Mouse (Mus musculus) hindbrain, postnatal 0 days (tissue): ENCODE measurements around the gene Psmd13. TPM values are rescaled to one million over a fixed set of nuclear protein-coding genes. Genes with fewer than 3 reads are reported as not detected.
A peak's percentile ranks its signal among the peaks of the same experiment; 100 is the strongest.

Source experiments
- ATAC-seq: fragments of 200-750 bp; cut with Nextera tagmentation; 2 replicates; pipeline ENCODE4 v1.8.0; 2017; ENCODE audit warnings: mild to moderate bottlenecking, moderate TSS enrichment, moderate library complexity
- DNase-seq: peaks from one replicate; pipeline ENCODE4 v3.0.0-alpha.2; 2015; ENCODE audit warnings: low spot score
- H3K27ac ChIP-seq: fragments of 300-500 bp; sonication (generic); 2 replicates; pipeline ENCODE4 v1.5.1; 2014; ENCODE audit warnings: mild to moderate bottlenecking
- H3K27me3 ChIP-seq: fragments of 300-500 bp; sonication (generic); 2 replicates; pipeline ENCODE4 v1.6.1; 2014; ENCODE audit warnings: low read length, mixed read lengths; ENCODE audit not compliant: insufficient read depth
- H3K36me3 ChIP-seq: fragments of 300-500 bp; sonication (generic); 2 replicates; pipeline ENCODE4 v1.6.1; 2014; ENCODE audit warnings: low read length, mixed read lengths; ENCODE audit not compliant: insufficient read depth
- H3K4me1 ChIP-seq: fragments of 300-500 bp; sonication (generic); 2 replicates; pipeline ENCODE4 v1.6.1; 2014; ENCODE audit warnings: antibody characterized with exemption, low read length, mixed read lengths; ENCODE audit not compliant: insufficient read depth
- H3K4me2 ChIP-seq: fragments of 300-500 bp; sonication (generic); 2 replicates; pipeline ENCODE4 v1.6.1; 2014; ENCODE audit warnings: low read depth, mild to moderate bottlenecking, low read length, moderate library complexity, mixed read lengths
- H3K4me3 ChIP-seq: fragments of 300-500 bp; sonication (generic); 2 replicates; pipeline ENCODE4 v1.5.1; 2014; ENCODE audit warnings: low read length
- H3K9ac ChIP-seq: fragments of 300-500 bp; sonication (generic); replicated peaks from 2 replicates; pipeline ENCODE4 v1.6.1; 2014; ENCODE audit warnings: mild to moderate bottlenecking, low read length, moderate library complexity, mixed read lengths
- H3K9me3 ChIP-seq: fragments of 300-500 bp; sonication (generic); 2 replicates; pipeline ENCODE4 v1.6.1; 2016; ENCODE audit warnings: low read length, mixed read lengths
- CTCF ChIP-seq: IDR thresholded peaks from 2 replicates; pipeline ENCODE4 v1.5.1; 2016; ENCODE audit warnings: antibody characterized with exemption, control low read depth, low read depth
- WGBS: fragments of 180-500 bp; shearing (Covaris S2); extraction: QIAGEN DNeasy Blood & Tissue Kit; methylation state at CpG from one replicate; pipeline ENCODE4 v1.1.7; 2014; 5-methylcytosine and 5-hydroxymethylcytosine counted together
- polyA plus RNA-seq: library from polyadenylated mRNA; unstranded; fragments of >200 nt; fragmentation: Nextera tagmentation; extraction: Ambion mirVana; gene quantifications from 2 replicates; pipeline ENCODE4 v1.2.1, GENCODE M21; 2015
- total RNA-seq: library from RNA; depleted of rRNA; stranded (reverse); fragments of >200 nt; gene quantifications from 2 replicates; pipeline ENCODE4 v1.2.3, GENCODE M21; 2014

The Psmd13 gene
- total and polyA plus RNA-seq, 2 experiments from 2014 or later: 113 to 275 TPM

- ATAC-seq (no peak), DNase-seq (no peak)
- Histone ChIP-seq H3K27me3 (no peaks in the 10 kb centered on the region), H3K4me2 (no peak overlapping the region), H3K4me3 (no peak overlapping the region), H3K9me3 (no peaks in the 10 kb centered on the region), H3K4me1 (no peaks in the 10 kb centered on the region), H3K27ac (no peak overlapping the region), H3K9ac (0 out of 2 replicates have a peak overlapping the region, but pooled peaks have one; percentile 13), H3K36me3 (peaks cover 21% of the 10 kb centered on the region; the same call in 1 of the 2 replicates)
- 85% methylated on average over 10 of the region's 10 CpGs for WGBS
- TF ChIP-seq CTCF: no peak
Measured at GRCm38 (mm10) chr7:140848591-140848990, 33.2 kb upstream of the Psmd13 start.

- no peak overlapping the region for H3K27ac ChIP-seq
- no peak for DNase-seq
- H3K9me3 ChIP-seq: no peaks in the 10 kb centered on the region
- peaks cover 30% of the 10 kb centered on the region; the same call in 1 of the 2 replicates for H3K36me3 ChIP-seq
- WGBS: 95% methylated on average over 4 of the region's 4 CpGs
- peaks cover 9% of the 10 kb centered on the region; the same call in 1 of the 2 replicates for H3K4me1 ChIP-seq
- no peak overlapping the region for H3K4me3 ChIP-seq
- ATAC-seq: no peak
- no peak overlapping the region for H3K4me2 ChIP-seq
- no peaks in the 10 kb centered on the region for H3K27me3 ChIP-seq
- TF ChIP-seq CTCF: no peak
- no peak overlapping the region for H3K9ac ChIP-seq
Measured at GRCm38 (mm10) chr7:140851916-140852315, 29.9 kb upstream of the Psmd13 start.

- Histone ChIP-seq H3K4me1 (peaks cover 14% of the 10 kb centered on the region), H3K9ac (no peak overlapping the region), H3K27ac (no peak overlapping the region), H3K27me3 (no peaks in the 10 kb centered on the region), H3K36me3 (peaks cover 30% of the 10 kb centered on the region; the same call in 1 of the 2 replicates), H3K4me3 (no peak overlapping the region), H3K9me3 (no peaks in the 10 kb centered on the region), H3K4me2 (no peak overlapping the region)
- no peak for TF ChIP-seq CTCF
- whole genome bisulfite sequencing: 87% methylated on average over 9 of the region's 9 CpGs
- DNase-seq (no peak), ATAC-seq (no peak)
Measured at GRCm38 (mm10) chr7:140853386-140853785, 28.4 kb upstream of the Psmd13 start.

GRCm38 (mm10) chr7:140854483-140854882 is 27.3 kb upstream of the Psmd13 start:
- Histone ChIP-seq H3K9ac (no peak overlapping the region), H3K4me3 (no peak overlapping the region), H3K27ac (no peak overlapping the region), H3K4me1 (peaks cover 23% of the 10 kb centered on the region), H3K9me3 (no peaks in the 10 kb centered on the region), H3K27me3 (no peaks in the 10 kb centered on the region), H3K4me2 (no peak overlapping the region), H3K36me3 (peaks cover 36% of the 10 kb centered on the region; the same call in 1 of the 2 replicates)
- no peak for TF ChIP-seq CTCF
- ATAC-seq (no peak), DNase-seq (no peak)
- WGBS: 93% methylated on average over 18 of the region's 18 CpGs

- Histone ChIP-seq H3K4me3 (peak overlapping the region; percentile 88), H3K27ac (no peak overlapping the region), H3K36me3 (peaks cover 40% of the 10 kb centered on the region; the same call in 1 of the 2 replicates), H3K27me3 (no peaks in the 10 kb centered on the region), H3K9me3 (no peaks in the 10 kb centered on the region), H3K4me2 (peak overlapping the region; percentile 97), H3K4me1 (peaks cover 23% of the 10 kb centered on the region), H3K9ac (peak overlapping the region; percentile 80)
- ATAC-seq: no peak
- 78% methylated on average over 9 of the region's 9 CpGs for WGBS
- DNase-seq: no peak
- no peak for TF ChIP-seq CTCF
Measured at GRCm38 (mm10) chr7:140855181-140855580, 26.6 kb upstream of the Psmd13 start.

GRCm38 (mm10) chr7:140855860-140856784 is 25.6 kb upstream of the Psmd13 start, which contains the start of gene Gm45785:
Gene Gm45785, minus strand, starts transcription at chr7:140856331.
- DNase-seq (peak; percentile 94), ATAC-seq (peak; percentile 83)
- H3K9ac ChIP-seq: peak within 1 kb of the TSS; percentile 80
- H3K4me1 ChIP-seq: peaks cover 23% of the 10 kb centered on the region
- no peaks in the 10 kb centered on the region for H3K9me3 ChIP-seq
- H3K4me2 ChIP-seq: peak within 1 kb of the TSS; percentile 97
- peaks cover 49% of the 10 kb centered on the region; the same call in 1 of the 2 replicates for H3K36me3 ChIP-seq
- peak within 1 kb of the TSS; percentile 96 for H3K27ac ChIP-seq
- peak; percentile 40; the same call in 1 of the 2 replicates for TF ChIP-seq CTCF
- H3K27me3 ChIP-seq: no peaks in the 10 kb centered on the region
- 1% methylated on average over 51 of the region's 51 CpGs for whole genome bisulfite sequencing
- H3K4me3 ChIP-seq: peak within 1 kb of the TSS; percentile 88
